18 mouse cellular contexts compared by ENCODE assay signal in genomic region chr6:86125761-86126160, GRCm38 (mm10).
DNase-seq lines count a peak whose midpoint lies in the region; ATAC-seq and TF ChIP-seq lines count a peak whose summit lies in the region.
"Had no signal": no experiment of that assay in that cellular context is flagged by ENCODE, and none has a peak within 500 bp of the region (broad histone marks: within the 10 kb centered on the region; RNA-seq: fewer than 3 reads in every experiment).

No protein-coding gene starts in this region.

- intact Hi-C loops in heart, postnatal 36 days (cut with DNase I): loop anchor here (1.0 kb wide), 1 partner anchor 276 kb away; no protein-coding TSS in a partner anchor

- H3K9me3 ChIP-seq in kidney, embryonic 16.5 days (ENCODE audit: low read length): no peaks in the 10 kb centered on the region
- no peaks in the 10 kb centered on the region for H3K9me3 ChIP-seq in midbrain, embryonic 15.5 days
- H3K9me3 ChIP-seq in midbrain, postnatal 0 days (ENCODE audit: low read length): no peaks in the 10 kb centered on the region
- H3K9me3 ChIP-seq: embryonic facial prominence, embryonic 13.5 days; forebrain, embryonic 13.5 days; heart, embryonic 12.5 days; hindbrain, embryonic 12.5 days had no signal

- H3K27me3 ChIP-seq in kidney, embryonic 16.5 days (ENCODE audit: insufficient read depth, low read length): no peaks in the 10 kb centered on the region
- H3K27me3 ChIP-seq in midbrain, embryonic 15.5 days (replicated peaks): no peaks in the 10 kb centered on the region
- H3K27me3 ChIP-seq in midbrain, postnatal 0 days (ENCODE audit: insufficient read depth, low read length): no peaks in the 10 kb centered on the region
- H3K27me3 ChIP-seq: embryonic facial prominence, embryonic 13.5 days; forebrain, embryonic 13.5 days; hindbrain, embryonic 12.5 days had no signal

- no peak for DNase-seq in kidney, adult 8-10 months
- no peak for DNase-seq in midbrain, postnatal 0 days (ENCODE audit: low spot score)
- peak; percentile 30 for DNase-seq in R1 (ENCODE audit: low read depth, low spot score)
- no peak for DNase-seq in urinary bladder, adult 2 months (ENCODE audit: low spot score)
- no peak for DNase-seq in heart, postnatal 36 days
- DNase-seq: adrenal gland, postnatal 14 days; cerebellum, adult 11-12 months; cerebellum, adult 9-10 months; cerebellum, postnatal 36 days; forebrain, postnatal 0 days; gastrocnemius, postnatal 14 days had no signal

- no peaks in the 10 kb centered on the region for H3K36me3 ChIP-seq in kidney, embryonic 16.5 days (ENCODE audit: insufficient read depth, low read length)
- H3K36me3 ChIP-seq in midbrain, embryonic 15.5 days (replicated peaks): no peaks in the 10 kb centered on the region; the same call in 1 of the 2 replicates
- H3K36me3 ChIP-seq in midbrain, postnatal 0 days (ENCODE audit: insufficient read depth, low read length): no peaks in the 10 kb centered on the region; the same call in 1 of the 2 replicates
- H3K36me3 ChIP-seq: embryonic facial prominence, embryonic 13.5 days; heart, embryonic 12.5 days had no signal

- H3K27ac ChIP-seq in kidney, embryonic 16.5 days (ENCODE audit: low read length): no peak overlapping the region
- no peak overlapping the region for H3K27ac ChIP-seq in midbrain, embryonic 15.5 days
- no peak overlapping the region for H3K27ac ChIP-seq in midbrain, postnatal 0 days (ENCODE audit: low read depth, low read length)
- H3K27ac ChIP-seq: embryonic facial prominence, embryonic 13.5 days; forebrain, embryonic 13.5 days; hindbrain, embryonic 12.5 days had no signal

- no peak overlapping the region for H3K4me3 ChIP-seq in kidney, embryonic 16.5 days (ENCODE audit: low read length)
- H3K4me3 ChIP-seq in midbrain, embryonic 15.5 days: no peak overlapping the region
- no peak overlapping the region for H3K4me3 ChIP-seq in midbrain, postnatal 0 days (ENCODE audit: low read depth, low read length)
- H3K4me3 ChIP-seq: embryonic facial prominence, embryonic 13.5 days; forebrain, embryonic 13.5 days; heart, embryonic 12.5 days; hindbrain, embryonic 12.5 days had no signal

- no peak overlapping the region for H3K9ac ChIP-seq in kidney, embryonic 16.5 days (replicated peaks; ENCODE audit: low read length)
- no peak overlapping the region for H3K9ac ChIP-seq in midbrain, embryonic 15.5 days
- no peak overlapping the region for H3K9ac ChIP-seq in midbrain, postnatal 0 days (replicated peaks; ENCODE audit: low read length, poor library complexity, severe bottlenecking)
- H3K9ac ChIP-seq: embryonic facial prominence, embryonic 13.5 days; forebrain, embryonic 13.5 days; forebrain, postnatal 0 days; heart, embryonic 12.5 days; hindbrain, embryonic 12.5 days had no signal

- H3K4me2 ChIP-seq in kidney, embryonic 16.5 days (replicated peaks; ENCODE audit: low read depth, low read length): no peak overlapping the region
- H3K4me2 ChIP-seq in midbrain, embryonic 15.5 days: no peak overlapping the region
- H3K4me2 ChIP-seq in midbrain, postnatal 0 days (ENCODE audit: low read depth, low read length, poor library complexity, severe bottlenecking): no peak overlapping the region
- H3K4me2 ChIP-seq: embryonic facial prominence, embryonic 13.5 days; forebrain, embryonic 13.5 days; heart, embryonic 12.5 days; hindbrain, embryonic 12.5 days had no signal

- 0 out of 2 replicates have a peak, but pooled peaks have one; percentile 8 for ATAC-seq in kidney, embryonic 16.5 days (ENCODE audit: low FRiP score, low TSS enrichment)
- peak; percentile 34; the same call in 1 of the 2 replicates for ATAC-seq in midbrain, embryonic 15.5 days (replicated peaks)
- no peak for ATAC-seq in midbrain, postnatal 0 days (ENCODE audit: low FRiP score)
- ATAC-seq: forebrain, embryonic 13.5 days; intestine, embryonic 16.5 days had no signal

- 82% methylated on average over 4 of the region's 4 CpGs for WGBS in kidney, embryonic 16.5 days
- WGBS in midbrain, embryonic 15.5 days: 84% methylated on average over 4 of the region's 4 CpGs
- 79% methylated on average over 4 of the region's 4 CpGs for WGBS in midbrain, postnatal 0 days

- no peaks in the 10 kb centered on the region for H3K4me1 ChIP-seq in kidney, embryonic 16.5 days (ENCODE audit: insufficient read depth, low read length)
- no peaks in the 10 kb centered on the region for H3K4me1 ChIP-seq in midbrain, embryonic 15.5 days
- H3K4me1 ChIP-seq in midbrain, postnatal 0 days (ENCODE audit: insufficient read depth, low read length): 0 out of 2 replicates have a peak, but pooled peaks cover 4% of the 10 kb centered on the region
- H3K4me1 ChIP-seq: embryonic facial prominence, embryonic 13.5 days; heart, embryonic 12.5 days; hindbrain, embryonic 12.5 days had no signal

- no peak for TF ChIP-seq CTCF in midbrain, postnatal 0 days (IDR thresholded peaks at IDR 0.05)
